Mouse (Mus musculus) CD4-positive, CD25-positive, alpha-beta regulatory T cell, adult 2 months (primary cell): ENCODE data around the gene Fyn.
A peak's percentile ranks its signal among the peaks of the same experiment; 100 is the strongest.

Experiments used
- DNase-seq: peaks from one replicate; pipeline ENCODE4 v3.0.0-alpha.2; 2012; ENCODE audit warnings: low read depth, low spot score

Fyn gene

DNA sequence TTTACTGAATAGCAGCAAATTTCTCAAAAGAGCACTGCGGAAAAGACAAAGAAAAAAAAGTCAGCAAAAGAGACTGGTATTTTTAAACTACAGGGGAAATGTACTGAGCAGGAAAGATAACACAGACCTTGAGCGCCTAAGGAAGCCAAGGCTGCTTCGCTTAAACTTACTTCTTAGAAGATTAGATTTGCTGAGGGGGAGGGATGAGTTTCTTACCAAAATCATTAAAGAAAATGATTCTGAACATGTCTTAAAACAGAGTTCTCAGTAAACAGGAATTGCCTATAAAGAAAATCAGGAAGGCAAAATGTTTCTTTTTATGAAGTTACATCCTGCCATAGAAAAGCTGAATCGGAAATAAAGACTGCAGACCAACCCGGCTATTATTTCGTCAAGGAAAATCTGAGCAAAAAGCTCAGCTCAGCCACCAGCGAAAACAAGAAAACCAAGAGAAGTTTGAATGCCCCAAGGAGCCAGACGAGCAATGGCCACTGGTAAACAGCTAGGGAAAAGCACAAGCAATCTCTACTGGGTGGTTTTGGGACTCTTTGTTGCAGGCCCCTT lies at the start of gene Fyn:
Fyn (plus strand) TSS at position 284 of the 564 bp plus-strand sequence.
- peak; percentile 75 for DNase-seq

DNA sequence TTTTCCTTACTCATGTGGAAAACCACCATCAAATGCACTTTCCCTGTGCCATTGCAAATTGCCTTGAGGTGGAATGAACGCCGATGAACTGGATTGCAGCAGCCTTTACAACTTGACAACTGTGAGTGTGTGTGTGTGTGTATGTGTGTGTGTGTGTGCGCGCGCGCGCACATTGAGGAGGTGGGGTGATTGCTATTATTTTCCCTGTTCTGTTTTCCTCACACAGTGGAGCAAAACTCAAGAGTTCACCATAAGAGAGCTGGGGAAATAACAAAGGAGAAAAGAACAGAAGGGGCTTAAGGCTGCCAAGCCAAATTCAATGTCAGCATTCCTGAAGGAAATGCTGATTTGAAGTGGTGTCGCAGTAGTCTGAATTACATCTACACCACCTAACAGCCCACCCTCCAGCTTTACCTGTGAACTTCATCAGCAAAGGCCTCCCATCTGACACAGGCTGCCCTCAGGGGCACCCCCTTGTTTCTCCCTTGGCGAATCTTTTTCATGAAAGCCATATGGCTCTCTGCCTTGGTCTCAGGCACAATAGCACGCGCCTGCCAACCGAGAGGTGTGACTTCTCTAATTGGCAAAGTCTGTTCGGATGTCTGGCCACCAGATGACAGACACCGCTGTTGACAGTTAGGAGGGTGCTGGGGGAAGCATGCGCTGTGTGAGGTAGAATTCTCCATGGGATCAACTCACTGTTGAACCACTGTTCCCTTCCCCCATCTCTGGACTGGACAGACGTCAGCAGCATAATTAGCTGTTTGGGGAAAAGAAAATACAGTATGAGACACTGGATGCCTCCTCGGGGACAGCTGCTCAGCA lies 47.6 kb upstream of the Fyn start:
- DNase-seq: no peak

DNA sequence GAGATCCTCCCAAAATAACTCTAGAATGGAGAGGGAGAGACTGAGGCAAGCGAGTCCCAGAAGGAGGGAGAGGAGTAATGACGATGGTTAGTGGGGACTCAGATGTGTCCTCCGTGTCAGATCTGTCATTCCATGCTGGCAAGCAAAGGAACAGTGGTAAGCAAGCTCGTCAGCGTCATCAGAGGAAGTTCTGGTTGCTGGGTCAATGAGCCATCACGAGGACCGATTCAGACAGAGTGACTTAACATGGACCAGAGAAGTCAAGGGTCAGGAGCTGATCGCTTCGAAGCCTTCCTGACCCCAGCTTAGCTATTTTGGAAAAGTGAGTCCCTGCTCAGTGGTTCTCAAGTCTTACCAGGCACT lies 47.1 kb upstream of the Fyn start:
- no peak for DNase-seq

DNA sequence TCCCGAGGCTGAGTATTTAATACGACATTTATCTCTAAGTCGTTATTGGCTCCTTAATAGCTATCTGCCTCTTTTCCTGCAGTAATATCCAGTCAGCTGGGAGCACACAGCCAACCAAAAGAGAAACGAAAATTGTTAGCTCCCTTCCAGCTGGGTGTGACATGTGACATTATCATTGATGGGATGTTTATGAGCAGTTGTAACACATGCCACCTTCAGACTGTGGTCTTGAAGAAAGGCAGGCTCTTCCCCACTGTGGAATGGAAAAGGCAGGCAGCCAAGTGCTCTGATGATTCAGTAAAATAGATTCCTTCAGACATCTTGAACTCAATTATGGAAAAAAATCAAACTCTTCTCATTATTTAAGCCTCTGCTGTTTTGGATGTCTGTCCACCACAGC lies 46.5 kb upstream of the Fyn start:
- no peak for DNase-seq

DNA sequence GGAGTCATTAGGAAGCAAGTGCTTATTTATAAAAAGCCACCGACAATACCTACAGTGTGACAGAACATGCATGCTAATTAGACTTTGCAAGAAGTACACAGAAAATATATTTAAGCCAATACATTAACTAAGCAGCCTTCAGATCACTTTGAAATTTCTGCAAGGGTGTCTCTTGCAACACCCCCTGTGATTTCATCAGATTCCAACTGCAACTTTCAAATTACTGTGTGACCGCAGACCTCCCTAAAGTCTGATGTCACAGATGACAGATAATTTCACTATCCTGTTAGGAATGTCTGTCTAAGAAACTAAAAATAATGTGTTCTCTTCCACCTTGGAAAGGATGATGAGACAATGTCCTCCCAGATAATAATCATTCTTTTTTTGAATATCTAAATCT lies 44.4 kb upstream of the Fyn start:
- DNase-seq: no peak

DNA sequence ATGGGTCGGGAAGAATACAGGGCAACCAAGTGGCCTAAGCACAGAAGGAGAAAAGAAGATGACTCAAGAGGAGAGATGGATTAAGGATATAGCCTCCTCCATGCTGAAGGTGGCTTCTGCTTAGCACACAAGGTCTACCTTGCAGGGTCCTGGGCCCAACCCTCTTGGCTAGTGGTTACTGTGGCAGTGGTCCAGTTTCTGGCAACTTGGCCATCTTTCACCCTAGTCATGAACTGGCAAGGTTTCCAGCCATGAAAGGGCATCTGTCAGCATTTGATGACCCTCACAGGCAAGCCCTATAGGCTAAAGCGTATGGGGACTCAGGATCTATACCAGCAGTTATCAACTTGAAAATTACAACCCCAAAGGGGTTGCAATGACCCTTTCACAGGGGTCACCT lies 40.0 kb upstream of the Fyn start:
- DNase-seq: no peak

DNA sequence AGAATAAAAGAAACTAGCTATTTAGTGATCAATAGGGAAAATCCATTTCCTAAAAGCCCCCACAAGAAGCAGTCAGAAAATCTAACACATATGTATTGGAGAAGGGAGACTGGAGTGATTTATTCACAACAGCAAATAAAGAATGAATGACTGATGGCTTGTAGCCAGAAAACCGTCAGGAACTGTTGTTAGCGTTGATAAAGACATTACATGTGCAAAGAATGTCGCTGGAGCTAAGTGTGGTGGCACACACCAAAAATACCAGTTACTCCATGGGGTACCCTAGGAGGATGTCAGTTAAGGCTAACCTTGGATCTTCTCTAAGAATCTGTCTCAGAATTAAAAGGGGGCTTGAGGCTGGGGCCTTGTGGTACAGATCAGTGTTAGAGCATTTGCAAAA lies 34.3 kb upstream of the Fyn start:
- no peak for DNase-seq

DNA sequence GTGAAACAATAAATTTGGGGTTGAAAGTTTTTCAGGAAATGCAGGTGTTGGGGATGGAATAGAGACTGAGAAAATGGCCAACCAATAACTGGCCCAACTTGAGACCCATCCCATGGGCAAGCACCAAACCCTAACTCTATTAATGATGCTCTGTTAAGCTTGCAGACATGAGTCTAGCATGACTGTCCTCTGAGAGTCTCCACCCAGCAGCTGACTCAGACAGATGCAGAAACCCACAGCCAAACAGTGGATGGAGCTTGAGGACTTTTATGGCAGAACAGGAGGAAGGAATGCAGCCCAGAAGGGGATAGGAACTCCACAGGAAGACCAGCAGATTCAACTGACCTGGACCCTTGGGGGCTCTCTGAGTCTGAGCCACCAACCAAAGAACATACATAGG lies 32.8 kb upstream of the Fyn start:
- DNase-seq: no peak

DNA sequence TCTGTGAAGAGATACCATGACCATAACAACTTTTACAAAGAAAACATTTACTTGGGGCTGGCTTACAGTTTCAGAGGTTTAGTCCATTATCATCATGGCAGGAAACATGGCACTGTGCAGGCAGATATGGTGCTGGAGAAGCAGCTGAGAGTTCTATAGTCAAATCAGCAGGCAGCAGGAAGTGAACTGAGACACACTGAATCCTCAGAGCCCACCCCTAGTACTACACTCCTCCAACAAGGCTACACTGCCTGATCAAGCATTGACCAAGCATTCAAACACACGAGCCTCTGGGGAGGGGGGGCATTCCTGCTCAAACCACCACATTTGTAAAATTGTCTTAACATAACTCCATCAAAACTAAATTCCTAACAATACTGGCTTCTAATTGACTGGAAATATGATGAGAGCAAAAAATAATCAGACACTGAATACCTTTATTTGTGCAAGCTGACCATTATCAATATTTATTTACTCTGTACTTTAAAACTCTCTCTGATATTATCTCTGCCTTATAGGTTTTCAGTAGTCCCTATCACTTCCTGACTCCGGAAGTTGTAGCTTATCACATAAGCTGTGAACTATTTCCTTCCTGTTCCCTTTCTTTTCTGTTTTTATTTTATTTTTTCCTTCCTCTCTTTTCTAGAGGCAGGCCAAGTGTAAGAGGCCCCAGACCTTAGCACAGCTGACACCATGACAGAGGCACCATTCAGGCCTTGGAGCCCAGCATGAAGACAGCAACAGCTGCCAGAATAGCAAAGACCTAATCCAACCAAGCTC lies 29.3 kb upstream of the Fyn start:
- DNase-seq: peak; percentile 28

DNA sequence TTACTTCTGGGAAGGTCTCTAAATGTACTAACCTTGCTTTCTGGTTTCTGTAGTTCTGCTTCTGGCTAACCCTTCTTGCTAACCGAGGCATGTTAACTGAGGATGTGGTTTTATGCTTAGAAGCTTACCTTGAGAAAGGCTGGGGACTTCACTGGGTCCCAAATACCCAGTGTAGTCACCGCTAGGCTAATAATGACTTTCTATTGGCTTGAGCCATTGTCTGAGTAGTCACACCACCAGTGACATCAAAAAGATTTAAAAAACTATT lies 28.8 kb upstream of the Fyn start:
- peak; percentile 53 for DNase-seq

DNA sequence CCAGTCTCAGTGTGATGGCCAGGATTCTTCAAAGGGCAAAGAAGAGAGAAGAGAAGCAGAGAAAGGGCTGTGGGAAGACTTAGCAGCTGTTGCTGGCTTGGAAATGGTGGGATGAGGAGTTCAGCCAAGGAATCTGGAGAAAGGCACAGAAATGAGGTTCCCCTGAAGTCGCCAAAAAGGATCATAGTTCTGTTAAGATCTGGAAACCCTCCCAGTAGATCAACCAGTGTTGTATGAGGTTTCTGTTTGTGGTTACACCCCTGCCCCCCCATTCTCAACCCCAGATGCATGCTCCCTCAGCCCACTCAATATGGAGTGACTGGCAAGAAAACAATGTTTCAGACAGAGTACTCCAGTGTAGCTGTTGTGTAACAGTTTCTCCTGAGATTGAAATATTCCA lies 25.1 kb upstream of the Fyn start:
- DNase-seq: no peak

DNA sequence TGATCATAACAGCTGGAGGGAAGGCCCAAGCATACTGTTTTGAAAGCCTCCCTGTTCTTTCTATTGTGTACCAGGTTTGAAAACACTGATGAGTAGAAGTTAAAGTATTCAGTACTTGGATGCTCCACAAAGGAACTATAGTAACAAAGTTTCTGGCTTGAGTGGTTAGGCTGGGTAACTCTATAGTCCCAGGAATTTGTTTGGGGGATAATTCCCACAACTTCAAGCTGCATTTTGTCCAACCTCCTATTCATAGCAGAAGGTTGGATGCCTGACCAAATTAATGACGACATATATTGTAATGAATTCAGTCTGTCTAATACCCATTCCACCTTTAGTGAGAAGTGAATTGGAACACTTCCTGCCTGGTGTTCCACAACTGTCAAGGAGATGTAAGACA lies 22.7 kb upstream of the Fyn start:
- DNase-seq: no peak

DNA sequence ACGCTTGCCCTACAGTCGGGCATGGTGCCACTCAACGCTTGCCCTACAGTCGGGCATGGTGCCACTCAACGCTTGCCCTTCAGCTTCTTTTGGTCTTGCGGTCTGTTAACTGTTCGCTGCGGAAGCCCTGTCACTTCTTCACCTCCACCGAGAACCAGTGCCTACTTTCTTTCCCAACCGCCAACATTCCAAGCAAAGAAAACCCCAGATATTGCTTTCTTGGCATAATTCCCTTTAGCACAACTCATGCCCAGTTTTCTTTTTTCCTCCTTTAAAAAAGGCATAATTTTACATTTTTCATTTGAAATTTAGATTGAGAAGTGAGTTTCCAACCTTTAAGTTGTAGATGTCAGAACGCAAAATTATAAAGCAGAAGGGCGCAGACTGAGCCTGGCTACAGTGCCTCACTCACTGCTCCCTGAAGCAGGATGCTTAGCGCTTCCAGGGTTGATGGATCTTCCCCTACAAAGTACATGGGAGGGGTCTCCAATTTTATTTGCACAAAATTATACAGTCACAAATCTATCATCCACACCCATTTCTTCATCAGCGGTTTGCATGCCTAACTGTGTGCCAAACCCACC lies 18.8 kb upstream of the Fyn start:
- no peak for DNase-seq

DNA sequence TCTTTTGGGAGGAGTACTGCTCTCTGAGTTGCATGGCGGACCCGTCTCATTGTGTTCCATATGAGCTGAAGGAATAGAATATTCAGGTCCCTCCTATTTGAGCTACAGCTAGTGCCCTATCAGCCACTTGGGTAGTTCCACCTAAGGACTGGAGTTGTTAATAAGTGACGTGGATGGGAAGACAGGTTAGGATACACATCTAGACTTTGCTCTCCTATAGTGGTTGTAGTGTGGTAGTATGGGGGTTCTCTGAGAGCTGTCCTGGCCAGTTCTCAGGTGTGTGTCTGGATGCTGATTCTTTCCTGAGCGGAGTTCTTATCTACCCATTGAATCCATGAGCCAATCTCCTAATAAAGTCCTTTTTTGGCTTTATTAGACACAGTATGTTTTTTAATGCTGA lies 4.5 kb upstream of the Fyn start:
- DNase-seq: no peak

DNA sequence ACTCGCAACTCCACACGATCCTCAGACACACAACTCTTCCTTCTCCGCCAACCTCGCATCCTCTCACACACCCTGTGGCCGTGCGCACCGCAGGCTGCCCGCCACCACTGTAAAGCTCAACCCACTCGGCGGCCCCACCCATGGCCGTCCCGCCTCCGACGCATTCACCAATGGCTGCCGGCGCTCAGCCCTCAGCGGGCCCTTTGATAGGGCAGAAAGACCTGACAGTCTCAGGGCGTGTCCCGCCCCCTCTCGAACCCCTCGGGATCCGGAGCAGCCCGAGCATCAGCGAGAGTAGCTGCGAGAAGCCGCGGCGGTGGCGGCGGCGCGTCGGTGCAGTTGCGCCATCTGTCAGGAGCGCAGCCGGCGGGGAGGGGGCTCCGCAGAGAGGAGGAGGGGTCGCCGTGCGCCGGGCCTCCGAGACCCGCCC lies 862 bp downstream of the Fyn start:
- peak; percentile 96 for DNase-seq

DNA sequence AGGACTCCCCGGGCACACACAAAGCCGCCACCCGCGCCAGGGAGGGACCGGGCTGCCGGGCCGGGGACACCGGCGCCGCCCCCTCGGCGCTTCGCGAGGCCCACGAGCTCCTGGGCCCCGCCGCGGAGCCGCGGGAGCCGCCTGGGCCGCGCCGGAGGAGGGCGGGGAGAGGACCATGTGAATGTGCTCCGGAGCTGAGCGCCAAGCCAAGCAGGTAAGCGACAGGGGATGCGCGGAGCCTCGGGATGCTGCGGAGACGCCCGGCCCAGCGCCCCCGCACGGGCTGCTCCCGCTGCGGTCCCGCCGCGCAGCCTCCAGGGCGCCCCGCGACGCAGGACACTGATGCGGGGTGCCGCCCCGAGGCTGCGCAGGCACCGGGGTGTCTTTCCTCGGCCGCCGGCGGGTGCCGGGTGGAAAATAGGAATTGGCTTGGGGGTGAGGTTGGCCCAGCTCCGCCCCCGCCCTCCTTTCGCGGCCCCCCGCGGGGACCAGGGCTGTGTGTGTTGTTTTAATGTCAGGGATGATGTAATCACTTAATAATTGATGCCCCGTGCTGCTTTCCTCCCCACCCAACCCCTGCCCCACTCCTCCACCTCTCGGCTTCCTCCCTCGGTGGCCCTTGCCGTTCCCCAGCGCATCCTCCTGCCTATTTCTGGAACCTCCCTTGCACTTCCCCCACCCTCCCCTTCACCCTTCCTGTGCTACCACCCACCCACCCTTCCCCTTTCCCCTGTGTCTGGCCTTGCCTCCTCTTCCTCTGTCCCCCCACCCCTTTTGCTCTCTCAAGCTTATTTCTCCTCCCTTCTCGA lies 1.5 kb downstream of the Fyn start:
- peak; percentile 67 for DNase-seq

DNA sequence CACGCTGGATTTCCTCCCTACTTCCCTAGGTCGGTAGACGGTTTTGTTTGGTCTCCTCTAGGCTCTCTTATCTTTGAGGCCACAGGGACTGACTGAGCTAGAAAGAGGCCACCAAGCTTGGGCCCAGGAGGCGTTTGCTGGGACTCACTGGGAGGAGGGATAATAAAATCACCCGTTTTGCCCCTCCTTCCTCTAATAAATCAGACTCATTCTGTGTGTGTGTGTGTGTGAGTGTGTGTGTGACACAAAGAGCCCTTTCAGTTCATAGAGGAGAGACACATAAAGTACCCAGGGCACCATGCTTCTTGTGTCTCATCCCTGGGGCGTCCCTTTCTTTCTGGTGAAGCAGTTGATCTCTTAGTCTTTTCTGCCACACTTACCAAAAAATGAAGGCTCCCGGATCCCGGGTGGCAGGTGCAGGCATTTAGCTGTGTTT lies 2.1 kb downstream of the Fyn start:
- peak; percentile 68 for DNase-seq

DNA sequence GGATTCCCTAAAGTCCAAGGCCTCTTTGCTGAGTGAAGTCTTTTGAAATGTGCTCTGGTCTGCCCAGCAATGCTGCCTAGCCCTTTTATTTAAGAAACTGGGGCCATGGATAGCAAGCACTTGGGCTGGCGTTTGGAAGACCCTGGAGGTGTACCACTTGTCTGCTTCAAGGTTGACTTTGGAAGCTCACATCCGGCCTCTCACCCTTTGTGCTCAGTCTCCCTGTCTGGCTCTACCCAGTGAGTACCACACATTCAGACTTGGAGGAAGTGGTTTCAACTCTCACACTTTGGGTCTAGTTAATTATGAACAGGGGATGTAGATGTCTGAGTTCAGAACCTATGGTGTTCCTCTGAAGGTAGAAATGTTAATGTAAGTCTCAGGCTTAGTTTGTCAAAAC lies 2.8 kb downstream of the Fyn start:
- DNase-seq: peak; percentile 79

DNA sequence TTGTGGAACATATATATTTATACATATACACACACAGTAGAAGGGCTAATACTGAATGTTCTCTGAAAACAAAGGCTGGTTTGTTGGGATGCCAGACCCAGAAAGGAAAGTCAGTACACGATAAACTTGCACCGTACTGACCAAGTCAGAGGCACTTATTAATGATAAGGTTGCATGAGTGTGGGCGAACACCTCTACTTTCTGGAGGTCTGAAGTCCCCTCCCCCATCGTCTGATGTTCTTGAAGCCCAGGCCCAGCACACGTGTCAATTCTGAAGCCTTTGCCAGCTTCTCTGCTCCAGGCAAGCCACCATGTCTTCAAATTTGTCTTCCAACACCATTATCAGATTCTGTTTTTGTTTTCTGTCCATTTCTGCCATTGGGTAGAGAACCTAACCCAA lies 3.3 kb downstream of the Fyn start:
- peak; percentile 40 for DNase-seq

DNA sequence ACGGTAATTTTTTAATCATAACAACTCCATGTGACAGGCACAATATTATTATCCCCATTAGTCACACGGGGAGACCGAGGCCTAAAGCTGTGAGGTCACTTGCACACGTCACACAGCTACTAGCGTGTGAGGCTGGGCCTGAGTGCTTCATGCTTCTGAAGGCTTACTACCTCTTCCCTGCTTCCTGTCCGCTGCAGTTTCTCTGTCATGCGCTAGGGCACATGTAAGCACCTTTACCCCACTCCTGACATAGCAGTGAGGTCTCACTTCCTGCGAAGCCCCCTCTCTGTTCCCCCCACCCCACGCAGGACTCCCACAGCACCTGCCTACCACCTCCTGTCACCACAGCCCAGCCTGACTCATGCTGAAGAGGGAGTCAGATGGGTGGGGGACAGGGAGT lies 8.0 kb downstream of the Fyn start:
- DNase-seq: peak; percentile 78

DNA sequence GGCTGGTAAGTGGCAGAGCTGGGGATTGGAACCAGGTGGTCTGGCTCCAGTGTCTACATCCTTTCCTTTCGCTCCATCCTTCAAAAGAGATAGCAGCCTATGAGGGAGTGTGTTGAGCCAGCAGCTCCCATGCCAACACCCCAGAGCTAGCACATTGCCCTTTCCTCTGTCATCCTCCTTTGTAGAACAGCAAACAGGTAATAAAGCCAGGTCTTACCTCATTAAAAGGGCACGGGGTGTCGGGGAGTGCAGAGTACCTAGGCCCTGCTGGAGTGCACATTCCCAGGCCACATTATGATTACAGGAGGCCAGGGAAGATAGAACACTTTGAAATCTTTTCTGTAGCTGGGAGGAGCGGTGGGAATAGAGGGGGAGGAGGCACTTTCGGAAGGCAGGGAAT lies 8.6 kb downstream of the Fyn start:
- DNase-seq: no peak
